Mouse (Mus musculus): ENCODE measurements around the gene Naa16.

DNA sequence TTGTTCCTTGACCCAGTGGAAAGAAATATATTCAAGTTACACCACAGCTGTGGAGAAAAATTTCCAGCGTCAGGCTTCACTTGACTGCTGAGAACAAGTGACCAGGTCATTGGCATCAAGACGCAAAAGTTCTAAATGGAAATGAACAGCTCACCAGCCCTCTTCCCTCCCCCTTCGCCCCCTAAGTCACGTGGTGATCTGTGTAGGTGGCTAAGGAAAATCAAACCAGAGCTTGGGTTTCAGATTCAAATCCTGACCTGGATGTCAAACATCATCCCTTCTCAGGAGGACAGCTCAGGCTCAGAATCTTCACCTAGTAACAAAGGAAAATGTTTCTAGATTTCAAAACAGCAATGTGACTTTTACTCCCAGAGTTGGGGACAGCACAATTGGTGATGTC lies 91.3 kb downstream of the Naa16 start:
- no peak for TF ChIP-seq CTCF (IDR thresholded peaks at IDR 0.05; ENCODE audit: extremely low read depth, insufficient read depth, low read length)
- no peak for TF ChIP-seq POLR2A (IDR thresholded peaks at IDR 0.05; ENCODE audit: extremely low read depth, insufficient read depth, low read length)
